Mouse (Mus musculus): ENCODE data around the gene Wnt5b.

Wnt5b gene

GRCm38 (mm10) chr6:119417821-119418220 is 126.3 kb downstream of the Wnt5b start:
- no peak for DNase-seq (ENCODE audit: low spot score in 2 of 2)

GRCm38 (mm10) chr6:119417354-119417753 is 126.8 kb downstream of the Wnt5b start, which contains the start of gene Adipor2:
Gene Adipor2 (minus strand): TSS chr6:119417704.
- DNase-seq (ENCODE audit: low spot score in 2 of 2) = no peak

- no peak for DNase-seq (ENCODE audit: low spot score in 2 of 2)
Measured at GRCm38 (mm10) chr6:119416643-119417042, 127.5 kb downstream of the Wnt5b start.

GRCm38 (mm10) chr6:119414262-119415043 is 129.7 kb downstream of the Wnt5b start:
- DNase-seq (ENCODE audit: low spot score in 2 of 2) = no peak

GRCm38 (mm10) chr6:119412588-119412987 is 131.6 kb downstream of the Wnt5b start:
- DNase-seq (ENCODE audit: low spot score in 2 of 2) = no peak

- DNase-seq (ENCODE audit: low spot score in 2 of 2) = no peak
Measured at GRCm38 (mm10) chr6:119411511-119411910, 132.6 kb downstream of the Wnt5b start.

GRCm38 (mm10) chr6:119409766-119410165 is 134.4 kb downstream of the Wnt5b start:
- DNase-seq (ENCODE audit: low spot score in 2 of 2) = no peak

- no peak for DNase-seq (ENCODE audit: low spot score in 2 of 2)
Measured at GRCm38 (mm10) chr6:119408582-119408981, 135.6 kb downstream of the Wnt5b start.

- DNase-seq (ENCODE audit: low spot score in 2 of 2) = no peak
Measured at GRCm38 (mm10) chr6:119407818-119408217, 136.3 kb downstream of the Wnt5b start.

GRCm38 (mm10) chr6:119406528-119406927 is 137.6 kb downstream of the Wnt5b start:
- no peak for DNase-seq (ENCODE audit: low spot score in 2 of 2)

- no peak for DNase-seq (ENCODE audit: low spot score in 2 of 2)
Measured at GRCm38 (mm10) chr6:119405310-119405709, 138.8 kb downstream of the Wnt5b start.

- DNase-seq (ENCODE audit: low spot score in 2 of 2) = no peak
Measured at GRCm38 (mm10) chr6:119404854-119405253, 139.3 kb downstream of the Wnt5b start.

GRCm38 (mm10) chr6:119402976-119403375 is 141.2 kb downstream of the Wnt5b start:
- DNase-seq (ENCODE audit: low spot score in 2 of 2) = no peak

- no peak for DNase-seq (ENCODE audit: low spot score in 2 of 2)
Measured at GRCm38 (mm10) chr6:119401545-119402304, 142.4 kb downstream of the Wnt5b start.

GRCm38 (mm10) chr6:119400649-119401048 is 143.5 kb downstream of the Wnt5b start:
- DNase-seq (ENCODE audit: low spot score in 2 of 2) = no peak

- no peak for DNase-seq (ENCODE audit: low spot score in 2 of 2)
Measured at GRCm38 (mm10) chr6:119399371-119399770, 144.8 kb downstream of the Wnt5b start.

GRCm38 (mm10) chr6:119396309-119396634 is 147.9 kb downstream of the Wnt5b start:
- peak; percentile 64 for DNase-seq (ENCODE audit: low spot score in 2 of 2)

GRCm38 (mm10) chr6:119395421-119396308 is 148.5 kb downstream of the Wnt5b start:
- DNase-seq (ENCODE audit: low spot score in 2 of 2) = peak in 1 of 2 experiments; percentile 58

GRCm38 (mm10) chr6:119392836-119393235 is 151.3 kb downstream of the Wnt5b start:
- no peak for DNase-seq (ENCODE audit: low spot score in 2 of 2)

GRCm38 (mm10) chr6:119390728-119391127 is 153.4 kb downstream of the Wnt5b start:
- no peak for DNase-seq (ENCODE audit: low spot score in 2 of 2)

- DNase-seq (ENCODE audit: low spot score in 2 of 2) = no peak
Measured at GRCm38 (mm10) chr6:119389089-119389488, 155.1 kb downstream of the Wnt5b start.

GRCm38 (mm10) chr6:119388650-119389012 is 155.5 kb downstream of the Wnt5b start:
- peak; percentile 92 to 94 for DNase-seq (ENCODE audit: low spot score in 2 of 2)

All from natural killer cell, adult 2 months (primary cell).